Mouse (Mus musculus): ENCODE results near the gene Ifitm3.
"Not testable (repeated sequence)": the region's sequence is repeated elsewhere in the genome, so short reads cannot be mapped to it uniquely, and the experiment has no call there.

Gene Ifitm3

DNA sequence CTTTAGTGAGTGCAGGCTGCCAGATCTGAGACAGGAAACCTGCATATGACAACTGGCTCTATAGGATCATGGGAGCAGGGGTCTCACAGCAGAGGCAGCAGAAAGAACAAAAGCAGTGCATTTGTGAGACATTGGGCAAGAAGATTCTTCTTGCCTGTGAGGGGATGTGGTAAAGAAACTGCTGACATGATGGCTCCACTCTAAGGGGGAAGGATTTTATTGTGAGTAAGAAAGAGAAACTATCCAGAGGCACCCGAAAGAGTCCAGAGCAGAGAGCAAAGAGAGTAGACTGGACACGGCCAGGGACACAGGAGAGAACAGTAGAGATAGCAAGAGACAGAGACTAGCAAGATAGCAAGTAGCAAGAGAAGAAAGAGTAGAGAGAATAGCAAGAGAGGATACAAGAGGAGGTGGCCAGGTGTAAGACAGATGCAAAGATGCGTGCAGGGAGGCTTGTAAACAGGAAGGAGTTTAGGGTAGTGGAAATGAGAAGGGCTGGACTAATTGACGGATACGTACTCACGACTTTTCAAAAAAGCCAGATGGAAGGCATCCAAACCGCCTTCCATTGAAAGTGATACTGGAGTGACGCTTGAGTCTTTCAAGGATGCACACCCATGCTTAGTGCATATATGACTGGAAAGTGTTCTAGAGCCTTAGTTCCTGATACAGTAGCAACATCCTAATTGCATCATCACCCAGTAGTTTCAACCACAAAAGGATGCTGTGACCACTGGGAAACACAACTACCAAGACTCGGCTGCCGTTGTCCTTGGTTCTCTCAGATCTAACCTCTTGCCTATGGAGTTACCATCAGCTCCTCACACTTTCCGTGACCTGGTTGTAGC is 11.5 kb downstream of the Ifitm3 start:
- no peak for DNase-seq

DNA sequence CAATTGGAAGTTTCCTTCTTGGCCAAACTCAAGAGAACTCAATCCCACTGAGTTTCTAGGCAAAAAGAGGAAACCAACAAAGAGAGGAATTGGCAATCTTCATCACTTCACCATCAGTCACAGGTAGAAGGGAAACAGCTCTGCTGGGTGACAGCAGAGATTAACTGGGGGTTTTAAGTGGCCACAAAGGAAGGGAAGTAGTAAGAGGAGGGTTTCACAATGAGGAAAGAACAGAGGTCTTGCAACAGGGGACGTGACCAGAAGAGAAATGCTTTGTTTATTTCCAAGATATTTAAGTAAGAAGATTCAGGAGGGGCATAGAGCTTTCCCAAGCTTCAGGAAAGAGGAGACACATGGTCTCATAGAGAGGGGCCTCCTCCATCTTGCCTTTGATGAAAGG is 12.8 kb downstream of the Ifitm3 start:
- no peak for DNase-seq

DNA sequence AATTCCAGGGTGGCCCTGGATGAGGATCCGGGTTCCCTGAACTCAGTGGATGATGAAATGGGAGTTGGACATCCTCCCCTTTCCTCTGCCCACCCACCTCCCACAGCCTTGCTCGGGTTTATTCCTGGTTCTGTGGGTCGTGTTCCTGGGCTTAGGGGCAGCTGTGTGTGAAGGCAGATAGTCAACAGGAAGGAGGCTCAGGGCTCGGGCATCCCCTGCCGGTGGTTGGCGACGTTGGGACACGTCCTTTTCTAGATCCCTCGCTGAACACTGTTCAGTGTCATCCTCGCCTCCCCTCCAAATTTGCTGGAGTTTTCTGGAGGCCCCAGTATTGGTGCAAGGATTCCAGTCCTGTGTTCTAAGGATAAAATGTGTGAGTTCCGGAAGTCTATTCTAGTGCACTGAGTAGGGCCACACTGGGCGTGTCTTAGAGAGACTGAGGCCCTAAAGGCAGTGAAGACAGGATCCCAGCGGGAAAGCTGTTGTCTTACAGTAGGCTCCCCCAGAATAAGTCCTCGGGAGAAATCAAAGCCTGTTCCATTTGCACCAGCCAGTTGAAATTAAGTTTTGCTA is 19.4 kb downstream of the Ifitm3 start:
- DNase-seq = no peak

DNA sequence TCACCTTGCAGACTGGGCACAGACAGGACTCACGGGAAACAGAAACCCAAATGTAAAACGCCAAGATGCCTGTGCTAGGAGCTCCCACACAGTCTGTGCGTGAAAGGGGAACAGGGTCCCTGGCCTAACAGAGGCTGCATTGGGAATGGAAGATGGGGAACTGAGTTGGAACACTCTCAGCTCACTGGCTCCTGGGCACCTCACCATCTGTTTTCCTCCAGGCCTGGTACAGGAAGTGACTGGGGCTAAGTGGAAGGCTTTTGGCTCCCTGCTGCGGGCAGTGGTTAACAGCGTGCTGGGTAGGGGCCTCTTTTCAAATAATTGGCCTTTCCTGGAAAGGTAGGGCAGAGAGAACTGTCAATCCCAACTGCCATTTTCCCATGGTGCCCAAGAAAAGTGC is 19.9 kb downstream of the Ifitm3 start:
- no peak for DNase-seq

DNA sequence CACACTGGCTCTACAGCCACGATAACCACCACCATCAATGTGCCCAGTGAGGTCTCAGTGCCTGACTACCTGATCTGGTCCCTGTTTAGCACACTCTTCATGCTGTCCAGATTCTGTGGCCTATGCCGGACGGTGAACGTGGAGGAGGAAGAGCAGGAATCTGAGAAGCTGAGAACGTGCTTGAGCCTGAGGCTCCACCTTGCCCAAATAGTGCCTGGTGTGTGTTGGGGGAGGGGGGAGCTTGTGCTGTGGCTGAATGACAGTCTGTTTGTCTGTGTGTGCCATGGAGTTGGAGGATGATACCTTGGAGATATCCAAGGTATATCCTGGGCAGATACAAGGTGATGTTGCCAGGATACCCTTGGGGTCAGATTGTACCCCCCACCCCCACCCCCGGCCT is 20.4 kb downstream of the Ifitm3 start:
- DNase-seq = no peak

DNA sequence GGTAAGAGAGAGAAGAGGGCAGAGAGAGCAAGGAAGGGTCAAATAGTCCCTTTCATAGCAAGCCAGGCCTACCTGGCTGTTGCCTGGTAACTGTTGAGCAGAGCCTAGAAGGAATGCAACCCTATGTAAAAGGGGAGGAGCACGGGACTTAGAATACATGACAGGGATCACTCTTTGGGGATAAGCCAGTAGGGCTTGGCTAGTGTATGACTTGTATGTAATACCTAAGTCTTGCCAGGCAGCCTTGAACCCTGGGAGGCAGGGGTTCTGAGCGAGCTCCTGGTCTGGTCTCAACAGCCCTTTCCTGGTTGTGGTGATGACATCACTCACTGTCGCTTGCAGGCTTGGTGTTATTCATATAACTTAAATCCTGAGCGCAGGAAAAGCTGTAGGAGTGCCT is 21.5 kb downstream of the Ifitm3 start:
- no peak for DNase-seq

DNA sequence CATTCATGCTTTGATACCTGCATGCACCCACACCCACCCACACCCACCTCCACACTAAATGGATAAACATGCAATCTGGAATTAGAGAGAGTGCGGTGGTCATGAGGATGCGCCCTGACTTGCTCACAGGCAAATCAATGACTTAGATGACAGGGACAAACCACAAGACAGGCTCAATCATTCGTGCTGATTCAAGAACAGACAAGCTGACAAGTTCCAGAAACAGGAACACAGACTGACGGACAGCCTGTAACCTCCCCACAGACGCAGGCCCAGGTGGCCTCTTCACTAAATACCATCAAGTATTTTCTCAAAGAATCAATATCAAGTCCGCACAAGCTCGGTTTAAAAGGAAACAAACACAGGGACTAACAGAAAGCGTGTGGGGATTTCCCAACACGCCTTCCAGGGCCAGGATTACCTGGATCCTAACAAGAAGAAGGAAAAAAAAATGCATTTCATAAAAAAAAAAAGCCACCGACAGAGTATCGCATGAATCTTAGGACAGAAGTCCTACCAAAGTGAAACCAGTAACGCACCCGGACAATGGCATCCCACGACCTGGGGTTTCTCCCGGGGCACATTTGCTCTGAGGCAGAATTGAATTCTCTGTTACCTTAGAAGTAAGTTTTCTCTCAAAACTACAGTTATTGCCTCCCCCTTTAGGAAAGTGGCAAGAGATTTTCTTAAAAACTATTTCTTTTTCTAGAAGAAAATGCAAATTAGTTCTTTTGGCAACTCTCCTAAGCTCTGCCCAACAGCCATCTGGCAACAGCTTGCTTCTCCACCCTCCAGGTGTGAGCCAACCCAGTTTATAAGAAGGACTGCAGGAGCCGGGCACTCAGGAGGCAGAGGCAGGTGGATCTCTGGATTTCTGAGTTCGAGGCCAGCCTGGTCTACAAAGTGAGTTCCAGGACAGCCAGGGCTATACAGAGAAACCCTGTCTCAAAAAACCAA is 23.1 kb downstream of the Ifitm3 start:
- no peak for DNase-seq

DNA sequence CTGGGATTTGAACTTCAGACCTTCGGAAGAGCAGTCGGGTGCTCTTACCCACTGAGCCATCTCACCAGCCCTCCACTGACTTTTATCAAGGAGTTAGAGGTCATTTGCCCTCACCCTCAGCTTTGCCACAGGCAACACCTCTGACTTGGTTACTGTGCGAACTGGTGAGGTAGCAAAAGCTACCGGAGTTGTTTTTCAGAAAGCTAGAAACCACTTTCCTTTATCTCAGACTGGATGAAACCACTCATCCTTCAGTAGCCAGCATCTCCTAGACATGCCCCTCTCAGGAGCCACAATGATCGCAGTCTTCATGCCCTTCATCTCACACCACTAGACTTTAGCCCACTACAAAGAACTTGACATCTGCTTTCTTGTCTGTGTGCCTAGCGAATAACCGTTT is 27.6 kb downstream of the Ifitm3 start:
- no peak for DNase-seq

DNA sequence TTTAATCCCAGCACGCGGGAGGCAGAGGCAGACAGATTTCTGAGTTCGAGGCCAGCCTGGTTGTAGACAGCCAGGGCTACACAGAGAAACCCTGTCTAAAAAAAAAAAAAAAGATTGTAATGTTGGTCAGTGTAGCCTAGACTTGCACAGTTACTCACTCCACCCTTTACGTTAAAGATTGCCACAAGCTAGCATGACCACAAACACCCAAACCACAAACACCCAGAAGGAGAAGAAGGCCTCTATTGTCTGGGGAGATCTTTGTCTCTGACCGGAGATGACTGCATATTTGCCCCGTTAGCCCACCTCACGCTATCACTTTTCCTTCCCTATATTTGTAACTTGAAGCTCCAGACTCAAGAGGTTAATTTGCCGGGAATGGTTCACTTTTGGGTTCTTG is 28.9 kb downstream of the Ifitm3 start:
- DNase-seq = no peak

DNA sequence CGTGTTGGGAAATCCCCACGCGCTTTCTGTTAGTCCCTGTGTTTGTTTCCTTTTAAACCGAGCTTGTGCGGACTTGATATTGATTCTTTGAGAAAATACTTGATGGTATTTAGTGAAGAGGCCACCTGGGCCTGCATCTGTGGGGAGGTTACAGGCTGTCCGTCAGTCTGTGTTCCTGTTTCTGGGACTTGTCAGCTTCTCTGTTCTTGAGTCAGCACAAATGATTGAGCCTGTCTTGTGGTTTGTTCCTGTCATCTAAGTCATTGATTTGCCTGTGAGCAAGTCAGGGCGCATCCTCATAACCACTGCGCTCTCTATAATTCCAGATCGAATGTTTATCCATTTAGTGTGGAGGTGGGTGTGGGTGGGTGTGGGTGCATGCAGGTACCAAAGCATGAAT is 33.9 kb downstream of the Ifitm3 start:
- not testable (repeated sequence) for DNase-seq

DNA sequence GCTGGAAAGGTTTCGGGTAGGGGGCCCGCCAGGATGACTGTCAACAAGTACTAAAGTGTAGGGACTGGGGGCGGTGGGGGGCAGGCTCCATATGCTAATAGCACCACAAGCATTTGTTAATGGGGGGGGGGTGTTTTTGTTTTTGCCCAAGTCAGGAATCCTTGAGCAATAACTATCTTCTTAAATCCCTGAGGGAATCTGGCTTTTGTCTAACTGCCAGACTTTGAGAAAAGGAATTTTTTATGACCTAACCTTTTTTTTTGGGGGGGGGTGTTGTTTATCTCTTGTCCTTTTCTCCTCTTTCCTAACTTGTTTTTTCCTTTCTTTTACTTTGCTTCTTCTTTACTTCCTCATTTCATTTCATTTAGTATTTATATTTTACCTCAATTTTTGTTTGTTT is 35.1 kb downstream of the Ifitm3 start:
- DNase-seq = no peak

DNA sequence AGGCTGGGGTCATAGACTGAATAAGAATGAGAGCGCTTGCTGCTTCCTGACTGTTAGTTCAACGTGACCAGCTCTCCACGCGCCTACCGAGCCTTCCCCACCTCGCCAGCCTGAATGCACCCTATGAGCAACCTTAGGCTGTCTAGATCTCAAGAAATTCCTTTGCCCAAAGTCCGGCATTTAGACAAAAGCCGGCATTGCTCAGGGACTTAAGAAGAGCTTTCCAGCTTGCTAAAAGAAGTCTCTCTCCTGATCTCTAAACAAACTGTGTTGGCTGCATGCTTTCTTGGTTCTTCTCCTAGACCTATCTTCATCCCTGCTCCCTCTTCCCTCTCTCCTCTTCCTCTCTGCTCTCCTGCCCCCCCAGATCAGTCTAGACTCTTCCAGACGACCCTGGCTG is 35.6 kb downstream of the Ifitm3 start:
- DNase-seq = no peak

DNA sequence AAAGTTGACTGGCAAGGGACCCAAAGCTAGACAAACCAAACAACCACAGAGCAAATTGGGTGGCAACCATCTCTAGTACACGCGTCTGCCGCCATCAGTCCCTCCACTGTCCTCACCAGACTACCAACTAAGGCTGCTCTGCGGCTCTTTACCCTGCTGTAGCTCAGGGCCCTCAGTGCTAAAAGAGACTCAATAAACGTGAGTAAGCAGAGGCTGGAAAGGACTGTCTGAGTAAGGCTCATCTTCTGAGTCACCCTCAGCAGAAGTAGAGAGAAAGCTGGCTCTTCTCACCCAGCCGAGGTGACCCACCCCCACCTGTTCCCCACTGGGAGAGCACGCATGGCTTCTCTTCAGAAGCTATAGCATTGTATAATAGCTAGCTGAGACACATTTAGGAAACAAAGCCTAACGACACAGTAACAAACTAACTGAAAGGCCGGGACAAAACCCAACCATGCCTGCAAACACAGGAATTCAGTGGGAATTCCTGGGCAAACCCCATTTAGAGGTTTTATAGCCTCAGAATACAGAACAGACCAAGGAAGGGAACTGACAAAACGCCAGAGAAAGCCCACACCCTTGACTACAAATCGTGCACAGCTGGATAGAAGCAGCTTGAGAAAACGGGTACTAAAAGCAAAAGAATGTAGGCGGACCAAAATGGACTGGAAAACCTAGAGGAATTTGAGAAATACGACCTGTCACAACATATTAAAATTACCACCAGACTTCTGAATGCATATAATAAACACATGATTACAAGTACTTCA is 37.0 kb downstream of the Ifitm3 start:
- no peak for DNase-seq

DNA sequence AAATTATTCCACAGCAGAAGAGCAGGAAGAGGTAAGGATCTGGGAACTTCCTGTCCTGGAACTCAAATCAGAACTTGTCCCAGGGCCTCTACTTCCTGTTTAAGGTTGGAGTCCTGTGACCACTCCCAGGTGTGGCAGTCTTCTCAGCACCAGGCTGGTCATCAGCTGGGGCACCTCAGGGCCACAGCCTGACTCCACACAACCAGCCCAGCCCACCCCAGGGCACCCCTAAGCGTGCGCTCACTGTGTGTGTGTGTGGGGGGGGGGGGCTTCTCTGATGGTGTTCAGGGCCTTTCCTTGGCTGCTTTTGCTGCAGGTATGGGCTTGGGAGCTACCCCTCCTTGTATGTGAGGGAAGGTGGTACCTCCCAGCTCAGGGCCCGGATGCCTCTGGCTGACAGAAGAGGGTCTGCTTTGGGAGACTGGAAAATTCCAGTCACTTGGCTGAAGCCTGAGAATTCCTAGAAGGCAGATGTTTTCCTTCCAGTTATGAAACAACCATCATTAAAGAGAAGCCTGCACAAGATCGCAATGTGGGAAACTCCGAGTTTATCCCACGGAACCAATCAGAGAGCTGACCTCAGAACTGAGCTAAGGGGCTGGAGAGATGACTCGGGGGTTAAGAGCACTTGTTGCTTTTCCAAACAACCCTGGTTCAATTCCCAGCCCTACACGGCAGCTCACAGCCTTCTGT is 38.9 kb downstream of the Ifitm3 start:
- no peak for DNase-seq

DNA sequence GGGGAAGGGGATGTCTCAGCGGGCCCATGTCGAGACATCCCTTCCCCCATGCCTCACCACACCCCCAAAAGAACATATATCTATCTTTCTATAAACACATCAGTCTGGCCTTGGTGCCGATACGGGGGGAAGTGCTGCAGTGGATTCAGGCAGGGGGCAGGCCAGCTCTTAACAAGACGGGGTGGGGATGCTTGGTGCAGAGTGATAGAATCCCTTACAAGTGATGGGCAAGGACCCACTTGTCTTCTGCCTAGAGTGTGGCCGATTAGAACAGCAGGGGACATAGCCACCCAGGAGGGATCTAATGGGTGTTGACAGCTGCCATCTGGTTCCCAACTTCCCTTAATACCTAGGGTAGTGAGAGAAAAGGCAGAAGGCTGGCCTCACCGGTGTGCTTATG is 39.6 kb downstream of the Ifitm3 start:
- DNase-seq = no peak

DNA sequence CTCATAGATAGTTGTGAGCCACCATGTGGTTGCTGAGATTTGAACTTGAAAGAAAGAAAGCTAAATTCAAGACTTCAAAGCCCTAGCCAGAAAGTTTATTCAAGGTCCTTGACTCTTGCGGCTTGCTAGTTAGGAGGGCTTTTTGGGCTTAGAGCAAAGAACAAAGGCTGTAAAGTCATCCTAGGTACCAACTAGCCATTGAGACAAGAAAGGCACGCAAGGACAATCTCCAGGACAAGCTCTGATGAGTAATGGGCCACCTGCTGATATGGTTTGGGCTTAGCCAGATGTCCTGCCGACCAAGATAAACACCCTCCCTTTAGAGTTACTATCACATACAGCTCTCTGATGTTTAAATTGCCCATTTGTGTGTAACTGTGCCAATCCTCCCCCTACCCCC is 41.9 kb downstream of the Ifitm3 start:
- not testable (repeated sequence) for DNase-seq

DNA sequence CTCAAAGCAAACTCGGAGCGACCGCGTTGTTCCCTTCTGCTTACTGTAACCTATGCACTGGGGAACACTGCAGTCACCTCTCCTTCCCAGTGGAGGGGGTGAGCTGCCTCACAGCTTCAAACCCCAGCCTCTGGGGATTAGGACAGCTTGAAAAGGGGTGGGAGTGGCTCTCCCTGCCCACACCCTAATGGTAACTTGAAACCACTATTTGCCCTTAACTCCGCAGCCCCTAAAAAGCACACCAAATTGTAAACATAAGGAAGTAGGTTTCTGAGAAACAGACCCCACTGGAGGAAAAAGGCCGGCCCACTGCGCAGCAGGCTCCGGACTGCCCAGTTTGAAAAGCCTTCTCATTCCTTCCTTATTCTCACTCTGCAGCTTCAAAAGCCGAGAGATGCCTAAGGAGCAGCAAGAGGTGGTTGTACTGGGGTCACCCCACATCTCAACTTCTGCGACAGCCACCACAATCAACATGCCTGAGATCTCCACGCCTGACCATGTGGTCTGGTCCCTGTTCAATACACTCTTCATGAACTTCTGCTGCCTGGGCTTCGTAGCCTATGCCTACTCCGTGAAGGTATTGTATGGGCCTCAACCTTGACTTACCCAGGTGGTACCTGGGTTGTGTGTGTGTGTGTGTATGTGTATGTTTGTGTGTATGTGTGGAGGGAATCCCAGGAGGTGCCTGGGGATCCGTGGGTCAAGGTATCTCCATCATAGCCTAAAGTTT is 42.5 kb downstream of the Ifitm3 start:
- no peak for DNase-seq

DNA sequence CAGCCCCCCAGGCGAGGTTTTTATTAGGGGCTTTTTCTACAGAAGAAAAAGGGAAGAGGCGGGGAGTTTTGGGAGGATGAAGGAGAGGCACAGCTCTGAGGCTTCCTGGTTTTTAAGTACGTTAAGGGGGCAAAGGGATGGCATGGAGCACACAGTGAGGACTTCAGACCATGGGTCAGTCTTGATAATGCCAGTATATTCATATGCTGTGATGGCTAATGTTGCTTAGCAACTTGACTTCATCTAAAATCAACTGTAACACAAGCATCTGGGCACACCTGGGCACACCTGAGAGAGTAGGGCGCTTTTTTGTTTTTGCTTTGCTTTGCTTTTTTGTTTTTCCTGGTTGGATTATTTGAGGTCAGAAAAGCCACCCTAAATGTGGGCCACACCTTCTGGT is 43.6 kb downstream of the Ifitm3 start, which contains the start of gene Ifitm1:
Ifitm1 (plus strand) TSS at position 301 of the 400 bp plus-strand sequence.
- no peak for DNase-seq

DNA sequence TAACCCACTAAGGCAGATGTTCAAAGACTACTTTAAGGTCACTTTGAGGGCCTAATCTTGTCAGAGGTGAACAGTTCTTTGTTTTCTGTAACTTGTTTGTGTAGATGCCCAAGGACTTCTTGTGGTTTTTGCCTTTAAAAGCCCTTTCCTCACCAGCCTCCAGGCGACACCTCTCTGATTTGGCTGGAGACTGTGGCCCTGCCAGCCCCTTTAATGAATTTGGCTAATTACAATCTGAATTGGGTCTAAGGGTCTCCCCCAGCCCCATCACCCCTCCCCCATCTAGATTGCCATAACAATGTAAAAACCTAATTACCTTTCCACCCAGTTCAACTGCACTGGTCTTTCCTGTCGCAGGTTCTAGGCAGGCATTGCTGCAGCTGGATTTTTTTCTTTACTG is 47.8 kb downstream of the Ifitm3 start:
- DNase-seq = no peak

DNA sequence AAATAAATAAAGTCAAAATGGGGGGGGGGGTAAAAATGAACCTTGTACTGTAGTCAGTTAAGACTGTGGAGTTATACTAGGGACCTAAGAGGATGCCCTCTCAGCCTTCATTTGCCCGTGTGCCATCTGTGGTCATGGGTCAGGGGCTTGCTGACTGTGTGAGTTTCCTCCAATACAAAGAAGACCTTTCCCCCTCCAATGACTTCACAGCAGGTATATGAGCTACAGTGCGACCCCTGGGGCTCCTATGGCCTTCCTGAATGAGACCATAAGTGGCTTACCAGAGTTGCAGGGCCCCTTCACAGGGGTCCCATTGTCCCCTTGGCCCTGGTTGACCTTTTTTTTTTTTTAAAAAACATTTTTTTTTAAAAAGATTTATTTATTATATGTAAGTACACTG is 49.2 kb downstream of the Ifitm3 start:
- no peak for DNase-seq

DNA sequence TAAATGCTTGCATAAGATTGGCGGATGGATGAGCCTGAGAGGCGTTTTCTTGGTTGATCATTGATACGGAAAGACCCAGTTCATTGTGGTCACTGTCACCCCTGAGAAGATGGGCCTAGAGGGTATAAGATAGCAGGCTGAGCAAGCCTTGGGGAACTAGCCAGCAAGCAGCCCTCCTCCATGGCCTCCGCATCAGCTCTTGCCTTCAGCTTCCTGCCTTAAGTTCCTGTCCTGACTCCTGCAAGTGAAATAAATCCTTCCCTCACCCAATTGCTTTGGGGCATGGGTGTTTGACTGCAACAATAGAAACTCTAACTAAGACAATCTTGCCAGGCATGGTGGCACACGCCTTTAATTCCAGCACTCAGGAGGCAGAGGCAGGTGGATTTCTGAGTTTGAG is 50.5 kb downstream of the Ifitm3 start:
- no peak for DNase-seq
